Mouse (Mus musculus) liver, postnatal 0 days (tissue): Measurements from ENCODE around the gene Gm49355. TPM values are rescaled to one million over a fixed set of nuclear protein-coding genes. Genes with fewer than 3 reads are reported as not detected.

ENCODE experiments used
- ATAC-seq: fragments of 200-750 bp; cut with Nextera tagmentation; 2 replicates; pipeline ENCODE4 v1.8.0; 2017; ENCODE audit warnings: mild to moderate bottlenecking, moderate library complexity
- DNase-seq: peaks from one replicate; pipeline ENCODE4 v3.0.0-alpha.2; 2016
- H3K27ac ChIP-seq: fragments of 300-500 bp; sonication (generic); 2 replicates; pipeline ENCODE4 v1.5.1; 2014; ENCODE audit warnings: antibody characterized with exemption, moderate library complexity, mild to moderate bottlenecking, low read depth
- H3K27me3 ChIP-seq: fragments of 300-500 bp; sonication (generic); 2 replicates; pipeline ENCODE4 v1.6.1; 2014; ENCODE audit warnings: low read length, control low read depth, mixed read lengths; ENCODE audit not compliant: insufficient read depth
- H3K36me3 ChIP-seq: fragments of 300-500 bp; sonication (generic); replicated peaks from 2 replicates; pipeline ENCODE4 v1.6.1; 2014; ENCODE audit warnings: mild to moderate bottlenecking, control low read depth, low read length, moderate library complexity, mixed read lengths; ENCODE audit not compliant: insufficient read depth
- H3K4me1 ChIP-seq: fragments of 300-500 bp; sonication (generic); 2 replicates; pipeline ENCODE4 v1.6.1; 2014; ENCODE audit warnings: antibody characterized with exemption, mild to moderate bottlenecking, control low read depth; ENCODE audit not compliant: insufficient read depth
- H3K4me2 ChIP-seq: fragments of 300-500 bp; sonication (generic); 2 replicates; pipeline ENCODE4 v1.6.1; 2014; ENCODE audit warnings: low read depth, mild to moderate bottlenecking, low read length, moderate library complexity, mixed read lengths
- H3K4me3 ChIP-seq: fragments of 300-500 bp; sonication (generic); 2 replicates; pipeline ENCODE4 v1.5.1; 2014; ENCODE audit warnings: low read depth, low read length
- H3K9ac ChIP-seq: fragments of 300-500 bp; sonication (generic); replicated peaks from 2 replicates; pipeline ENCODE4 v1.6.1; 2014; ENCODE audit warnings: mild to moderate bottlenecking, moderate library complexity
- H3K9me3 ChIP-seq: fragments of 300-500 bp; sonication (generic); 2 replicates; pipeline ENCODE4 v1.6.1; 2016; ENCODE audit warnings: mild to moderate bottlenecking, control low read depth, low read length, mixed read lengths
- CTCF ChIP-seq: sonication (generic); IDR thresholded peaks from 2 replicates; pipeline ENCODE4 v1.5.1; 2016; ENCODE audit warnings: antibody characterized with exemption, low read depth
- EP300 ChIP-seq: IDR thresholded peaks from 2 replicates; pipeline ENCODE4 v1.6.1; 2016; ENCODE audit warnings: antibody characterized with exemption, low read depth, mild to moderate bottlenecking
- WGBS: fragments of 180-500 bp; shearing (Covaris S2); extraction: QIAGEN DNeasy Blood & Tissue Kit; methylation state at CpG from one replicate; pipeline ENCODE4 v1.1.7; 2014; ENCODE audit not compliant: insufficient replicate concordance; 5-methylcytosine and 5-hydroxymethylcytosine counted together
- polyA plus RNA-seq: library from polyadenylated mRNA; unstranded; fragments of >200 nt; fragmentation: Nextera tagmentation; extraction: Ambion mirVana; gene quantifications from 2 replicates; pipeline ENCODE4 v1.2.1, GENCODE M21; 2015

Gene Gm49355
- polyA plus RNA-seq, 1 experiment from 2014 or later, result 0.16 TPM

DNA sequence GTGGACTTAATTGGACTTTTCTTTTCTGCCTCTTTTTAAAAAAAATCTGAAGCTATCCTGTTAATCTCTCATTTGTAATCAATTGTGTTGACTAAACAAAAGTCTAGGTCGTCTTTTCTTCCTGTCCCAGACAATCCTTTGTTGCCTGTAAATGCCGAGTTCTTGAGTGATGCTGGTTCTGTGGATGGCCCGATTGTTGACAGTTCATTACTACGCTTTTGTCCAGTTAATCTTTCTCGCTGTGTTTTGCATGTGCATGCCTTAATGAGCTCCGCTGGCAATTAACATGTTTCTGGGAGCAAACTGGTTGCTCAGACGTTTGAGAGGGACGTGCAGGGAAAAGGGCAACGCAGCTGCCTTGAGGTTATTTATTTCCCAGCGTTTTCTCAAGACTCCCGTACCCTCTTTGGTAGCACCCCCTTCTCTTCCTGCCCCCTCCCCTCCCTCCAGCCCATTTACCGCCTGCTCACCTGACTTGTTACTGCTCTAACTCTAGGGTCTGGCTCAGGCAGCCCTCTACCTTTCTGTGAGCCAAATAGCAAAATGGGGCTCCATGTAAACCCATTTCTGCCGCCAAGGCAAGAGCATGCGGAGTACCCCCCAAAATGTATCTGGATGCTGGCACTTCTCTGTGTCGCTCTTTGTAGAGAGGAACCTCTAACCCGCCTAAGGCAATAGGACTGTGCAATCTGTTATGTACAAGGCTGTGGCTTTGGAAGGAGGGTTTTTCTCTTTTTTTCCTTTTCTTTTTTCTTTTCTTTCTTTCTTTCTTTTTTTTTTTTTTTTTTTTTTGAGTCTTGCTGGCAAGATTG is 54.4 kb downstream of the Gm49355 start:
- DNase-seq (no peak), ATAC-seq (no peak)
- TF ChIP-seq EP300 (no peak), CTCF (no peak)
- Histone ChIP-seq H3K9ac (no peak overlapping the region), H3K9me3 (no peaks in the 10 kb centered on the region), H3K27ac (no peak overlapping the region), H3K27me3 (peaks cover 74% of the 10 kb centered on the region), H3K4me2 (no peak overlapping the region), H3K4me1 (no peaks in the 10 kb centered on the region), H3K4me3 (no peak overlapping the region), H3K36me3 (no peaks in the 10 kb centered on the region)
- WGBS, result 3% methylated on average over 16 of the region's 16 CpGs

DNA sequence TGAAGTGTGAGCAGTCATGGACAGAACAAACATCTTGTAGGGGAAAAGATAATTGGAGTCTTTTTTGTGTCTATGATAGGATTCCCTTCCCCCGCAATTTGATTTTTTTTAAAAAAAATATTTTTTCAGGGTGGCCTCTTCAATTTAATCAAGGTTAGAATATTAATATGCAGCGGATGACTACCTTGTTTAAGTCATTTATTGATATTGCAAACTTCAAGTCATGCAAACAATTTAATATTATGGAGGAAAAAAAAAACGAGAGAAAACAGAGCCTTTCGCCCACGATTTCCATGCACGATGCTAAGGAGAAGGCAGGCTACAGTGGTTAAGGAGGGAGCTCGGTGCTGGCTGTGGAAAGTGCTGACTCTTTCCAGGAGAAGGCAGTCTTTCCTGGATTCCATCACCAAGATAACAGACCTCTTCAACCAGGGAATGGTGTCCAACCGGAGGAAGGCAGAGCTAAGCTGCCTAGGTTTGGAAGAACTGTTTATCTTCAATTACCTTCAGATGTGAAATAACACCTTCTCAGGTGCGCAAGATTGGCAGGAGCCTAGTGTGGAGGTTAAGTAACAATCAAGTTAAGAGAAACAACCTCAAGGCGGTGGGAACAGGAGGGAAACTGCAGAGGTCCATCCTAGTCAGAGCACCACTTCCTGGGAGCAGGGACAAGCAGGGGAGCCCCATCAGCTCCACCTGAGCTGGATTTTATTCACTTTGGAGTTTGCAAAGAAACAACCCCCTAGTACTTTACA is 55.2 kb downstream of the Gm49355 start:
- TF ChIP-seq CTCF, result no peak
- TF ChIP-seq EP300, result no peak
- WGBS, result 6% methylated on average over 10 of the region's 10 CpGs
- no peaks in the 10 kb centered on the region for H3K36me3 ChIP-seq

DNA sequence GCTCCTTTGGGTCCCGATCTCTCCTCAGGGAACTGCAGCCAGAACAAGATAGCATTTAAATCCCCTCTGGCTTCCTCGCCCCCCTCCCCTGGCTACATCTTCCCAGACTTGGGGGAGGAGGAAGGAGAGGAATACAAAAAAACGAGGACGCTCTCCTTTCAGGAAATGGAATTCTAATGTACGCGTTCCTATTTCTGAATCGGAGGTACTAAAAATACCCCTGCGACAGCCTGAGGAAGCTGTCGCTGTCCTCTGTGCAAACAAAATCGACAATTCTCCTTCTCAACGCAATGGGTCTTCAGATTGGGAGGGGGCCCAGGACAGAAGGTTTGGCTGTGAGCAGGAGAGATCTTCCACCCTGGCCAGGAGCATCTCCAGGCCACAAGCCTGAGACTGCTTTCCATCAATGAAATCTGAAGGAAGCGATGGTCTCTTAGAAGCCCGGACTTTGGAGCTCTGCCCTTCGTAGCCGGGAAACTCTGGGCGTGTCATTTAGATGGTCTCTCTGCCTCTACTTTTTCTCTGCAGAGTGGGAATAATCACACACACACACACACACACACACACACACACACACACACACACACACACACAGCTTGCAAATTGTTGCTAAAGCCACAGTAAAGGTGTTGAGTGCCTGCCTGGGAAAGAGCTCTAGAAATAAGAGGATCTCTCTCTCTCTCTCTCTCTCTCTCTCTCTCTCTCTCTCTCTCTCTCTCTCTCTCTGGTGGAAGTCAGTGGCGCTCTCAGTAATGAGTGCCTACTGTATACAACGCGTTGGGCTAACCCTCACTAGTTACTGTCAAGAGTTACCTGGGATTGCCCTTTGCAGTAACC is 56.7 kb downstream of the Gm49355 start:
- H3K27me3 ChIP-seq, result peaks cover 93% of the 10 kb centered on the region
- H3K4me1 ChIP-seq, result no peaks in the 10 kb centered on the region
- no peak overlapping the region for H3K27ac ChIP-seq
- no peak overlapping the region for H3K4me3 ChIP-seq
- H3K9me3 ChIP-seq, result no peaks in the 10 kb centered on the region
- H3K4me2 ChIP-seq, result no peak overlapping the region
- no peak for ATAC-seq
- under 1% methylated on average over 19 of the region's 19 CpGs for WGBS
- H3K9ac ChIP-seq, result no peak overlapping the region
- DNase-seq, result no peak
- TF ChIP-seq EP300 (no peak), CTCF (no peak)
- no peaks in the 10 kb centered on the region for H3K36me3 ChIP-seq

More for the DNA sequence above, 55.2 kb downstream of the Gm49355 start:
- H3K4me2 ChIP-seq, result no peak overlapping the region
- no peak overlapping the region for H3K4me3 ChIP-seq
- H3K9ac ChIP-seq, result no peak overlapping the region
- H3K27me3 ChIP-seq, result peaks cover 82% of the 10 kb centered on the region
- no peaks in the 10 kb centered on the region for H3K9me3 ChIP-seq
- H3K4me1 ChIP-seq, result no peaks in the 10 kb centered on the region
- no peak overlapping the region for H3K27ac ChIP-seq
- DNase-seq, result no peak
- no peak for ATAC-seq

DNA sequence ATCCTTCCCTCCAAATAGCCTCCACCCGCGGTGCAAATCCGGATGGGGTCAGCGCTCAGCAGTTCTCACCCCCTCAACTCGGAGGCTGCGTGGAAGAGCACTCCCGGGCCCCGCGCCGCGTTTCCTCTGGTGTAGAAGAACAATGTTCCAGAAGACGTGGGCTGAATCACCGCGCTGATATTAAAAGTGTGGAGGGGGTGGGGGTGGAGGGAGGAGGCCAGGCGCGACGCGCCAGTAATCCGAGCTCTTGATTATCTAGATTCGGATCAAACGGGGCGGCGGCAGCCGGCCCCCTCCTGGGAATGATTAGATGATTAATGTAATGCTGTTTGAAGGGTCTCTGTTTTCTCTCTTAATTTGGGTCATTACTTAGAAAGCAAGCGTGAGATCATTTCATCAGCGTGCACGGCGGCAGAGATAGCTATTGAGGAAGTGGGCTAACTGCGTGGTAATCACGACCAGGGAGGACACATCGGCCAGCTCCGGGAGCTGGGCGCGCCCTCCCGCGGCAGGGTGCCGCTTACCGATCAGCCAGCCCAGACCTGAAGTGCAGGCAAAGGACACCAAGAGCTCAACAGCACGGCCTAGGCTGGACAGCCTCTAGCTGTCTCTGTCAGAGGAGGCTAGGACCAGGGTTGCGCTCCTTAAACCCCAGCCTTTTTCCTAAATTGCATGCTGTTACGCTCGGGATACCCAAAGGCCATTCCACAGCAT is 57.5 kb downstream of the Gm49355 start:
- H3K27me3 ChIP-seq, result peaks cover 96% of the 10 kb centered on the region

DNA sequence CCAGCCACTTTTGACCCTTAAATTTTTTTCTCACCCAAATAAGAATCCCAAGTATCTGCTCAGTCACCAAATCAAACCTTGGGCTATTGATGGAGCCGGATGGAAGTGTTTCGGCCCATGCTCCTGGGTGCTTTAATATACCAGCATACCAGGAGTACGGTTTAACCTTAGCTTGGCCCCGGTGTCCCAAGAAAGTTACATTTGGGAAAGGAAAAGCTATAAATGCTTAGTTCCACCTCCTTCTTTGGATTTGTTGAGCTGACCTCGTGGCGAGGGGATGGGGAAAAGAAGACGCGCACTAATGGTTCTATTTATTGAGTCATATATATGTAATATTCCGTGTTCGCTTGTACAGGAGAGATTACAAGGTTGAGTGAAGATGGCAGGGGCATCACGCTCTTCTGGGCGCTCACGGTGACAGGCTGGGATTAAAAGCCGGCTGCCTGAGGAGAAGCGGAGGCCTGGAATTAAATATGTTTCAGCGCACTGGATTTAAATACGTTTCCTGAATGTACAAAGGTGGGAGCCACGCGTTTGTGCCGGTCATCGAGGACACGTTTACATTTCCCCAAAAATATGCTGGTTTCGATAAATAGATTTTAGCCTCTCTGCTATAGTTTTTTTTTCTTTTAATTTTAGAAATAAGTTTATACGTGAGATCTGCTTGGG is 58.1 kb downstream of the Gm49355 start:
- no peak for ATAC-seq
- peaks cover 100% of the 10 kb centered on the region for H3K27me3 ChIP-seq

More for the DNA sequence above, 57.5 kb downstream of the Gm49355 start:
- H3K36me3 ChIP-seq, result no peaks in the 10 kb centered on the region
- H3K4me3 ChIP-seq, result no peak overlapping the region
- no peaks in the 10 kb centered on the region for H3K9me3 ChIP-seq
- ATAC-seq (no peak), DNase-seq (no peak)
- no peaks in the 10 kb centered on the region for H3K4me1 ChIP-seq
- whole genome bisulfite sequencing, result 1% methylated on average over 42 of the region's 42 CpGs
- H3K4me2 ChIP-seq, result no peak overlapping the region
- no peak overlapping the region for H3K27ac ChIP-seq
- H3K9ac ChIP-seq, result no peak overlapping the region
- TF ChIP-seq EP300, result no peak
- TF ChIP-seq CTCF, result no peak

More for the DNA sequence above, 58.1 kb downstream of the Gm49355 start:
- Histone ChIP-seq H3K4me1 (no peaks in the 10 kb centered on the region), H3K36me3 (no peaks in the 10 kb centered on the region), H3K4me3 (no peak overlapping the region), H3K27ac (no peak overlapping the region), H3K9me3 (no peaks in the 10 kb centered on the region), H3K4me2 (no peak overlapping the region), H3K9ac (no peak overlapping the region)
- no peak for TF ChIP-seq EP300
- no peak for TF ChIP-seq CTCF
- WGBS, result 4% methylated on average over 24 of the region's 24 CpGs
- DNase-seq, result no peak
